Mouse (Mus musculus): Measurements from ENCODE around the gene Fam168a.
A peak's percentile ranks its signal among the peaks of the same experiment; 100 is the strongest.
"Not testable (repeated sequence)": the region's sequence is repeated elsewhere in the genome, so short reads cannot be mapped to it uniquely, and the experiment has no call there.

Gene Fam168a

GRCm38 (mm10) chr7:100842175-100842574, 135.7 kb downstream of the Fam168a start:
- DNase-seq (ENCODE audit: low spot score), result no peak

DNA sequence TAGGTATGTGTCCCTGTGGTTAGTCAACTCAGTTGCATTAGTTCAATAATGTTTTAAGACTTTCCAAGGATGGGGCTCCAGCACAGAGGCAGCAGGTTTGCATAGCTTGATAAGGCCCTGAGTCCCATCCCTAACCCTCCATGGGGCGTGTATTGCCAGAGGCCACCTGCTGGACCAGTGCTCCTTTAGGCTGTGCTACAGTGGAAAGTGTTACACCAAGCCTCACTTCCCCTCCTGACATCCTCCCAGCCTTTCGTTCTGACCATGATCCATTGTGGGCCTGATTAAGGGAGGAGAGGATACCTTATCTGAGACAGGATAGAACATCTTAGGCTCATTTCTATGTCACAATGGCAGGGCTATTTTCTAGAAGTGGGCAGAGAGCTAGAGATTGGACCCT, 137.4 kb downstream of the Fam168a start:
- no peak for DNase-seq (ENCODE audit: low spot score)

DNA sequence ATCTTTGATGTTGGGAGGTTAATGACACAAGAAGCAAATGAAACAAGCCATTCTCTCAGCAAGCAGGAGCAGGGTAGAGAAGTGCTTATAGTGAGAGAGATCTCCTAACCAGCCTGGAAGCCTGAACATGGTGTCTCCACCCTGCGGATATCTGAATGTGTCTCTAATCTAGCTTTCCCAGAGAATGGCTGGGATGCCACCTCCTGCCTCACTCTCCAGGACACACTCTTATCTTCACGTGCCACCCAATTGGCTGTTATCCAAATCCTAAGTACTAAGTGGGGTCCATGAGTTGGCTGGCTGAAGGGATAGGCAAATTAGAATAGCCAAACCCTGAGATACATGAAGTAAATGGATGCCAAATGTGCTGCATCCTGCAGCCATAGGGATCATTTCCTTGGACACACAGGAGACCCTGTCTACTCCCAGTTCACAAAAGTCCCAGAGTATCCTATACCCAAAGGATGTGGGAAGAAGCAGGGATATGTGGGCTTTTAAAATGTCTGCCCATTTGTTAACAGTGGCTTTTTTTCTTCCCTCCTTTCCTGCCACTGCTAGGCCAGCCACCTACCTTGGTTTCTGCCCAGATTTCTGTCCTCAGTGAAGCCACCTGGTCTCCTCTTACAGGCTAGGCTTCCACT, 138.1 kb downstream of the Fam168a start:
- no peak for DNase-seq (ENCODE audit: low spot score)

DNA sequence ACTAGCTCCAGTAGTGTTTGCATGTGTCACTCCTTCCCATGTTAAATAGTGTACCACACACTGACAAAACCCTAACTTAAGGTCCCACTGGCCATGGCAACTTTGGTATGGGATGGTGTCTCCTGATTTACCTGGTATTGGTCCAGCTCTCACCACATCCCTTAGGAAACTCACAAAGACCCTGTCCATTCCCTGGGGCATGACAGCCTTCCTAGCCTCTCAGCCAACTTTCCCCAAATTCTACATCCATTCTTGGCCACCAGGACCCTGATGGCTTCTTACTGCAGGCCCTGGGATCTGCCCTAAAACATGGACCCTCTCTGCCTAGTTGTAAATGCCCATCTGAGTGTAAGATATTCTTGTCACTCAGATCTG, 138.6 kb downstream of the Fam168a start:
- DNase-seq (ENCODE audit: low spot score), result no peak

DNA sequence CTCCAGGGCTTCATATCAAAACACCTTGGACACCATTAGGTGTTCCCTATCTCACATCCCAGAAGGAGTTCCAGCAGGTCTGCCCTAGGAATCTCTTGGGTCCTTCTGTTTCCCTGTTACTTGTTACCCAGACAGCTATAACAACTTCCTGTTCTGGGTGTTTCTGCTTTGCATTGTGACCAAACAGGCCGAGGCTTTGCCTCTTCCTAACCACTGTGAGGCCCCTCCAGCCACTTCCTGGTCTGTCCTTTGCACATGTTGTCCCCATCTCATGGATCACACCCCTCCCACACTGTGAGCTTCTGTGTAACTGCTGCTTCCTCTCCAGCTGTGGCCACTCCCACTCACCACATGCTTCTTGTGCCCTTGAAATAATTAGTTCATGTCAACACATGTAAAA, 139.0 kb downstream of the Fam168a start:
- DNase-seq (ENCODE audit: low spot score), result peak; percentile 61

GRCm38 (mm10) chr7:100846033-100846432, 139.6 kb downstream of the Fam168a start:
- DNase-seq (ENCODE audit: low spot score), result not testable (repeated sequence)

DNA sequence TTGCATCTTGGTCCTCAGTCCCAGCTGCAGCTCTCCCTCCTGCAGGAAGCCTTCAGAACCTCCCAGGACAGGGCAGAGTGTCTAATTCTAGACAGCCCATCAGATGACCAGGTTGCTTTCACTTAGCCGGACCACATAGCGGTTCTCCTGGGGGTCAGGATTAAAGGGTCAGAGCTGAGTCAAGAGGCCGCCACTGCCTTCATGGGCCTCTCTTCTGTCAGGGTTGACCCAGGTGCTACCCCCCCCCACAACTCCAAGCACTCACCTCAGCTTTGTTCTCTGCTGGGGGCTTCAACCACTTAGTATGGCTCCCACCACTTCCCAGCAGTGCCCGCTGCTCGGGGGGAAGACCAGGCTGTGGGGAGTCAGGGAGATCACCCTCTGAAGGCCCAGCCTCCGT, 140.7 kb downstream of the Fam168a start:
- DNase-seq (ENCODE audit: low spot score), result no peak

GRCm38 (mm10) chr7:100848744-100849143, 142.3 kb downstream of the Fam168a start:
- DNase-seq (ENCODE audit: low spot score), result peak; percentile 70

GRCm38 (mm10) chr7:100849508-100849907, 143.1 kb downstream of the Fam168a start:
- DNase-seq (ENCODE audit: low spot score), result no peak

- DNase-seq (ENCODE audit: low spot score), result no peak
Measured at GRCm38 (mm10) chr7:100851481-100852356, 145.3 kb downstream of the Fam168a start.

GRCm38 (mm10) chr7:100853396-100853795, 147.0 kb downstream of the Fam168a start:
- DNase-seq (ENCODE audit: low spot score), result no peak

DNA sequence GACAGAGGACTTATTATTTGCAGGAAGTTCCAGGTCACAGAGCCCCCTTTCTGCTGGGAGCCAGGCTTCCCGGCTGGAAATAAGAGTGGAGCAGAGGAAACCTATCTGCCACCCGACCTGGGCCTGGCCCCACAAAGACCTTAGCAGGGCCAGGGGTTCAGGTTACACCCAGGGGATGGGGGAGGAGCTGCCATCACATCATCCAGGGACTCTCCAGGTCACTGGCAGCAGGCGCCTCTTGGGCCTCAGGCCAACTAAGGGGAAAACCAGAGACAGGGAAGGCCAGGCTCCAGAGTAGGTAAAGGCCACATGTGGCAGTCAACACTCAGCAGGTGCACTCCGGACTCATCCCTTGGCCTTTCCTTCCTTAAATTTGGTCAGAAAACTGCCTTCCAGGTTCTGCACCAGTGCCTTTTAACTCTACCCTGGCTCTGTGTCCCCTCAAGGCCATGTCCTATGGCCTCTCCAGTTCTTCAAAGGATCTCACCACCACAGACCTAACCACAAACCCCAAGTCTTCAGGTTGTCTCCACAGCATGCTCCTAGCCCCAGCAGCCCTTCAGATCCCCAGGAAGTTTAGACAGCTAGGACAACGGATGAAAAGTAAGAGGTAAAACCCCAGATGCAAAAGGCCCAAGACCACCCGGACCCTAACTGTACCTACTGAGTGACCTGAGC, 147.8 kb downstream of the Fam168a start:
- DNase-seq (ENCODE audit: low spot score), result no peak

DNA sequence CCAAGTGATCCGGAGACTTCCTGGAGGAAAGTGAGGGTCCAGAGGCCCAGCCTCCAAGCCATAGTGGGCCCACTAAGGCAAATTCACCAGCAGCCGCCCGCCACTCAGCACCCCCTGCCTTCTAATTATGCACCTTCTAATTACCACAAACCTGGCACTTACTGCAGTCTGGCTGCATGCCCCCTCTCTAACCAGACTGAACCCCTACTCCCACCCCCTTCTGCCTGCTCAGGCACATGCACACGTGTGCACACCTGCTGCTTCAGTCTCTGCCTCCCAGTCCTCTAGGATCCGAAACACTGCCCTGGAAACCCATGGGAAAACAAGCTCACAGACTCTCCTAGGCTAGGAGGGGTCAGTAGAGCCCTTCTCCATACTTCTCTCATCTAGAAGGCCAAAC, 148.4 kb downstream of the Fam168a start:
- DNase-seq (ENCODE audit: low spot score), result no peak

GRCm38 (mm10) chr7:100855300-100855699, 148.9 kb downstream of the Fam168a start:
- DNase-seq (ENCODE audit: low spot score), result no peak

GRCm38 (mm10) chr7:100855795-100856573, 149.5 kb downstream of the Fam168a start:
- no peak for DNase-seq (ENCODE audit: low spot score)

GRCm38 (mm10) chr7:100860450-100860849, 154.0 kb downstream of the Fam168a start:
- DNase-seq (ENCODE audit: low spot score), result no peak

DNA sequence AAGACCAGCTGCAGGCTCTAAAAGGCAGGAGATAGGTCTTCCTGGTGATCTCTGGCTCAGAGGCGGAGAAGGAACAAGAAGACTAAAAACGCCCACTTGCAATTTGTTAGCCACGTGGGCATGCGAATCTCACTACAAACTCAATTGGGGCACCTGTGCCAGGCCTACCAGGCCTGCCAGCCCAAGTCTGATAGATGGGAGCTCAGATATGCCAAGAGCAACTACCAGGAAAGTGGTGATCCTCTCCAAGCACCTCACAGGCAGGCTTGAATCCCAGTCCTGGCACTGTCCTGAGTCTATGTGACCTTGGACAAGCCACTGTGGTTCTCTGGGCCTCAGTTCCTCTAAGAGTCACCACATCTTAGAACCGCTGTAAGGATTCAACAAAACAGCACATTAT, 154.8 kb downstream of the Fam168a start:
- DNase-seq (ENCODE audit: low spot score), result no peak

DNA sequence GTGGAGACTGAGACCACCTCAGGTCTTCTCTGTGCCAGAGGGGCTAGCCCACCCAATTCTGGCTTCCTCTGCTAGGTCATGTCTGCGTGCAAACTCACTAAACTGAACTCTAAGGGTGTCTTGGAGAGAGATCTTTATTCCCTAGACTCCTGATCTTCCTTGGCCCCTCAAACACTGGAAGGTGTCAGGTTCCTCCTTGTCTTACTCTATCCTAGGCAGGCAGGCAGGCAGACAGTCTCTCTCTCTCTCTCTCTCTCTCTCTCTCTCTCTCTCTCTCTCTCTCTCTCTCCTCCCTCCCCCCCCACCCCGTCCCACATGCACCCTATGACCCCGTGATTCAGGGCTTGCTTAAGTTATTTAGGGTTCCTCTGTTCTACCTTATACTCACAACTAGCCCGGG, 155.9 kb downstream of the Fam168a start:
- DNase-seq (ENCODE audit: low spot score), result no peak

DNA sequence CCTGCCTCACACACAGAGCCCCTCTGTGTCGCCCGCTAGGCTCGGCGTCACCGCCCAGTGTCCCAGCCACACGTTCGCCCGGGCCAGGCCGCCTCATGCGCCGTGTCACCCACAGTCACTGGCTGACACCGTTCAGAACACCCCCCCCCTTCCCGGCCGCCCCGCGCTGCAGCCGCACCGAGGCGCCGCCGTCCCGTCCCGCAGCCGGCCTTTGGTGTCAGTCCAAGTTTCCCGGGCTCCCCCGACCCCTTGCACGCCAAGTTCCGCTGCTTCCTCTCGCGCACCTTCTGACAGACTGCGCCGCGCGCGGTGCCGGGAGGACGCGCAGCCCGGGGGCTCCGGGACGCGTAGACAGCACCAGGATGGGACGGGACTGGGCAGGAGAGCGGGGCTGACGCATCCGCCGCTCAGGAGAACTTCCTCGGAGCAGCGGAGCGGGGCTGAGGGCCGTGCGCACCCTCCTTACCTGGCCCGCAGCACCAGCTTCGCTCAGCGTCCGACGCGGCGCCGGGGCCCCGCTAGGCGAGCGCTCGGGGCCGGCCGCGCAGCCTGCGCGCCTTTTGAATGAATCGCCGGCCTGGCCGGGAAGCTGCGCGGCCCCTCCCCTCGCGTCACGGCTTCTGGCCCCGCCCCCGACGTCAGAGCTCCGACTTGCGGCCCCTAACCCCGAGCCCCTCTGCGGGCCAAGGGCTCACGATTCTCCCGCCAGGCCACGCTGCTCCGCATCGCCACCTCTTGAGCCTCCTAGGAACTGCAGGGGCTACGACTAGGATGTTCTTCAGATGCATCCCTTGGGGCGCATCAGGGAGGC, 156.6 kb downstream of the Fam168a start, which contains the start of gene Relt:
Gene Relt, minus strand, starts transcription at position 619 of the 811 bp plus-strand sequence.
- DNase-seq (ENCODE audit: low spot score), result peak; percentile 62

- peak; percentile 85 for DNase-seq (ENCODE audit: low spot score)
Measured at GRCm38 (mm10) chr7:100866675-100867074, 160.2 kb downstream of the Fam168a start.

GRCm38 (mm10) chr7:100867561-100867960, 161.1 kb downstream of the Fam168a start:
- no peak for DNase-seq (ENCODE audit: low spot score)
